In genomic region chr4:140647711-140648421, GRCm38 (mm10) we compare ENCODE assay signal across 9 mouse cellular contexts. TPM values are rescaled to one million over a fixed set of nuclear protein-coding genes. Genes with fewer than 3 reads are reported as not detected.
DNase-seq lines count a peak whose midpoint lies in the region; ATAC-seq and TF ChIP-seq lines count a peak whose summit lies in the region.
"Had no signal": no experiment of that assay in that cellular context is flagged by ENCODE, and none has a peak within 500 bp of the region (broad histone marks: within the 10 kb centered on the region; RNA-seq: fewer than 3 reads in every experiment).

No protein-coding gene starts in this region.

- peak overlapping the region; percentile 96 for H3K9ac ChIP-seq in kidney, embryonic 16.5 days (replicated peaks; ENCODE audit: low read length)
- peak overlapping the region; percentile 96 for H3K9ac ChIP-seq in forebrain, embryonic 12.5 days
- peak overlapping the region; percentile 92 for H3K9ac ChIP-seq in intestine, embryonic 16.5 days (ENCODE audit: low read depth, low read length)
- peak overlapping the region; percentile 92 for H3K9ac ChIP-seq in midbrain, embryonic 15.5 days

- H3K4me2 ChIP-seq in kidney, embryonic 16.5 days (replicated peaks; ENCODE audit: low read depth, low read length) = peak overlapping the region; percentile 68
- H3K4me2 ChIP-seq in forebrain, embryonic 12.5 days = peak overlapping the region; percentile 76
- H3K4me2 ChIP-seq in intestine, embryonic 16.5 days (ENCODE audit: low read depth, low read length) = peak overlapping the region; percentile 85
- peak overlapping the region; percentile 64 for H3K4me2 ChIP-seq in midbrain, embryonic 15.5 days

- no peaks in the 10 kb centered on the region for H3K27me3 ChIP-seq in kidney, embryonic 16.5 days (ENCODE audit: insufficient read depth, low read length)
- peaks cover 8% of the 10 kb centered on the region; the same call in 1 of the 2 replicates for H3K27me3 ChIP-seq in forebrain, embryonic 12.5 days
- H3K27me3 ChIP-seq in intestine, embryonic 16.5 days (replicated peaks; ENCODE audit: control insufficient read depth, insufficient read depth, low read length) = no peaks in the 10 kb centered on the region
- H3K27me3 ChIP-seq in midbrain, embryonic 15.5 days (replicated peaks) = no peaks in the 10 kb centered on the region
- H3K27me3 ChIP-seq: Patski had no signal

- no peak for DNase-seq in kidney, postnatal 14 days
- peak; percentile 85 for DNase-seq in brain, embryonic 14.5 days (ENCODE audit: low read depth)
- DNase-seq in frontal cortex, postnatal 10 days (ENCODE audit: low spot score in 2 of 2) = no peak
- no peak for DNase-seq in frontal cortex, postnatal 25 days (ENCODE audit: low spot score in 2 of 2)

- no peak for TF ChIP-seq CTCF in brain, embryonic 14.5 days (IDR thresholded peaks at IDR 0.05; ENCODE audit: borderline replicate concordance, extremely low read depth, insufficient read depth, insufficient read length)

- ATAC-seq in kidney, embryonic 16.5 days (ENCODE audit: low FRiP score, low TSS enrichment) = peak; percentile 62
- ATAC-seq in forebrain, embryonic 12.5 days (ENCODE audit: low FRiP score) = peak; percentile 74
- ATAC-seq in intestine, embryonic 16.5 days = peak; percentile 45
- peak; percentile 76 for ATAC-seq in midbrain, embryonic 15.5 days (replicated peaks)

- H3K4me1 ChIP-seq in kidney, embryonic 16.5 days (ENCODE audit: insufficient read depth, low read length) = peaks cover 30% of the 10 kb centered on the region
- H3K4me1 ChIP-seq in forebrain, embryonic 12.5 days = peaks cover 53% of the 10 kb centered on the region
- H3K4me1 ChIP-seq in intestine, embryonic 16.5 days (ENCODE audit: control insufficient read depth, insufficient read depth, low read length) = peaks cover 12% of the 10 kb centered on the region
- H3K4me1 ChIP-seq in midbrain, embryonic 15.5 days = peaks cover 51% of the 10 kb centered on the region

- peak overlapping the region; percentile 79 for H3K4me3 ChIP-seq in kidney, embryonic 16.5 days (ENCODE audit: low read length)
- peak overlapping the region; percentile 79 for H3K4me3 ChIP-seq in forebrain, embryonic 12.5 days (replicated peaks)
- peak overlapping the region; percentile 76 for H3K4me3 ChIP-seq in intestine, embryonic 16.5 days (ENCODE audit: low read length)
- H3K4me3 ChIP-seq in midbrain, embryonic 15.5 days = peak overlapping the region; percentile 67

- H3K36me3 ChIP-seq in kidney, embryonic 16.5 days (ENCODE audit: insufficient read depth, low read length) = peaks cover 6% of the 10 kb centered on the region; the same call in 1 of the 2 replicates
- H3K36me3 ChIP-seq in forebrain, embryonic 12.5 days (replicated peaks) = peaks cover 9% of the 10 kb centered on the region; the same call in 1 of the 2 replicates
- no peaks in the 10 kb centered on the region for H3K36me3 ChIP-seq in intestine, embryonic 16.5 days (ENCODE audit: control insufficient read depth, insufficient read depth, low read length)
- no peaks in the 10 kb centered on the region for H3K36me3 ChIP-seq in midbrain, embryonic 15.5 days (replicated peaks)

- TF ChIP-seq POLR2A in brain, embryonic 14.5 days (IDR thresholded peaks at IDR 0.05; ENCODE audit: borderline replicate concordance, extremely low read depth, insufficient read depth, insufficient read length, poor library complexity, severe bottlenecking) = 0 out of 2 replicates have a peak, but pooled peaks have one; percentile 4

- H3K27ac ChIP-seq in kidney, embryonic 16.5 days (ENCODE audit: low read length) = peak overlapping the region; percentile 88
- peak overlapping the region; percentile 93 for H3K27ac ChIP-seq in forebrain, embryonic 12.5 days
- H3K27ac ChIP-seq in intestine, embryonic 16.5 days (ENCODE audit: low read length) = peak overlapping the region; percentile 83; the same call in 1 of the 2 replicates
- H3K27ac ChIP-seq in midbrain, embryonic 15.5 days = peak overlapping the region; percentile 95

- 6% methylated on average over 12 of the region's 12 CpGs for WGBS in kidney, embryonic 16.5 days
- 2% methylated on average over 12 of the region's 12 CpGs for WGBS in forebrain, embryonic 12.5 days
- 4% methylated on average over 12 of the region's 12 CpGs for WGBS in intestine, embryonic 16.5 days
- 3% methylated on average over 12 of the region's 12 CpGs for WGBS in midbrain, embryonic 15.5 days

- H3K9me3 ChIP-seq in kidney, embryonic 16.5 days (ENCODE audit: low read length) = peaks cover 3% of the 10 kb centered on the region
- no peaks in the 10 kb centered on the region for H3K9me3 ChIP-seq in forebrain, embryonic 12.5 days
- H3K9me3 ChIP-seq in intestine, embryonic 16.5 days (ENCODE audit: control insufficient read depth, low read length) = no peaks in the 10 kb centered on the region
- no peaks in the 10 kb centered on the region for H3K9me3 ChIP-seq in midbrain, embryonic 15.5 days

RNA-seq across cellular contexts. Expression of gene Arhgef10l, which starts 17.9 kb away (rescaled TPM):
- 25.4 and 27.7 TPM in 2 replicates for polyA plus RNA-seq in kidney, embryonic 16.5 days (2015; fragmentation: Nextera tagmentation; extraction: Ambion mirVana)
- polyA plus RNA-seq in brain, embryonic 14.5 days (2012; rRNA removed) = 43.4 and 45.9 TPM in 2 replicates
- polyA plus RNA-seq in forebrain, embryonic 12.5 days (2016; fragmentation: Nextera tagmentation; extraction: Ambion mirVana) = 26.1 and 31.1 TPM in 2 replicates
- 12.1 and 14.3 TPM in 2 replicates for polyA plus RNA-seq in intestine, embryonic 16.5 days (2015; fragmentation: Nextera tagmentation; extraction: Ambion mirVana)
- polyA plus RNA-seq in midbrain, embryonic 15.5 days (2015; fragmentation: Nextera tagmentation; extraction: Ambion mirVana) = 30.7 and 31.5 TPM in 2 replicates

RNA-seq across cellular contexts. Expression of gene Rcc2, which starts 52.5 kb away (rescaled TPM):
- polyA plus RNA-seq in kidney, embryonic 16.5 days (2015; fragmentation: Nextera tagmentation; extraction: Ambion mirVana) = 19.5 and 21.0 TPM in 2 replicates
- 104 and 106 TPM in 2 replicates for polyA plus RNA-seq in brain, embryonic 14.5 days (2012; rRNA removed)
- polyA plus RNA-seq in forebrain, embryonic 12.5 days (2016; fragmentation: Nextera tagmentation; extraction: Ambion mirVana) = 45.9 and 81.3 TPM in 2 replicates
- 12.6 and 13.7 TPM in 2 replicates for polyA plus RNA-seq in intestine, embryonic 16.5 days (2015; fragmentation: Nextera tagmentation; extraction: Ambion mirVana)
- polyA plus RNA-seq in midbrain, embryonic 15.5 days (2015; fragmentation: Nextera tagmentation; extraction: Ambion mirVana) = 28.1 and 34.9 TPM in 2 replicates
